Mouse (Mus musculus): ENCODE measurements at regions not wholly inside any gene's neighbourhood (a gene's known extent, or its start where the extent isn't known, plus 50 kb on each side); places are given as distances from the start of the nearest gene placed in this dataset.
"Not testable (repeated sequence)": the region's sequence is repeated elsewhere in the genome, so short reads cannot be mapped to it uniquely, and the experiment has no call there.

GRCm38 (mm10) chrX:93917367-93917766, 51.1 kb upstream of the AU015836 start:
- WGBS (ENCODE audit: insufficient replicate concordance): 40% methylated on average over 3 of the region's 3 CpGs
- H3K4me2 ChIP-seq (ENCODE audit: low read depth, low read length); H3K4me1 ChIP-seq (ENCODE audit: control insufficient read depth, low read depth, low read length): not testable (repeated sequence)

More at GRCm38 (mm10) chrX:93917367-93917766, 51.1 kb upstream of the AU015836 start:
- H3K9ac ChIP-seq (ENCODE audit: low read depth, low read length); H3K9me3 ChIP-seq (replicated peaks; ENCODE audit: control insufficient read depth, low read length); H3K36me3 ChIP-seq (ENCODE audit: control insufficient read depth, insufficient read depth); H3K27ac ChIP-seq (ENCODE audit: low read length); H3K4me3 ChIP-seq (ENCODE audit: low read depth, low read length); H3K27me3 ChIP-seq (ENCODE audit: control insufficient read depth, insufficient read depth, low read depth, low read length); ATAC-seq (ENCODE audit: low read depth): not testable (repeated sequence)

Data from liver, embryonic 16.5 days (tissue).